Mouse (Mus musculus) intestine, postnatal 0 days (tissue): ENCODE data around the gene Sgf29. TPM values are rescaled to one million over a fixed set of nuclear protein-coding genes. Genes with fewer than 3 reads are reported as not detected.

Experiments used
- ATAC-seq: fragments of 200-750 bp; cut with Nextera tagmentation; 2 replicates; pipeline ENCODE4 v1.8.0; 2017; ENCODE audit warnings: mild to moderate bottlenecking, moderate TSS enrichment, moderate library complexity
- H3K27ac ChIP-seq: fragments of 300-500 bp; sonication (generic); 2 replicates; pipeline ENCODE4 v1.5.1; 2014; ENCODE audit warnings: mild to moderate bottlenecking, low read depth, low read length, moderate library complexity
- H3K27me3 ChIP-seq: fragments of 300-500 bp; sonication (generic); replicated peaks from 2 replicates; pipeline ENCODE4 v1.6.1; 2014; ENCODE audit warnings: low read length, mixed read lengths; ENCODE audit not compliant: control insufficient read depth, insufficient read depth
- H3K36me3 ChIP-seq: fragments of 300-500 bp; sonication (generic); 2 replicates; pipeline ENCODE4 v1.6.1; 2014; ENCODE audit warnings: mild to moderate bottlenecking, moderate library complexity; ENCODE audit not compliant: control insufficient read depth, insufficient read depth
- H3K4me1 ChIP-seq: fragments of 300-500 bp; sonication (generic); replicated peaks from 2 replicates; pipeline ENCODE4 v1.6.1; 2014; ENCODE audit warnings: antibody characterized with exemption, low read length, mixed read lengths; ENCODE audit not compliant: control insufficient read depth, insufficient read depth
- H3K4me2 ChIP-seq: fragments of 300-500 bp; sonication (generic); replicated peaks from 2 replicates; pipeline ENCODE4 v1.6.1; 2014; ENCODE audit warnings: low read depth, mild to moderate bottlenecking, moderate library complexity
- H3K4me3 ChIP-seq: fragments of 300-500 bp; sonication (generic); 2 replicates; pipeline ENCODE4 v1.5.1; 2014; ENCODE audit warnings: low read depth, low read length
- H3K9ac ChIP-seq: fragments of 300-500 bp; sonication (generic); 2 replicates; pipeline ENCODE4 v1.6.1; 2014; ENCODE audit warnings: mild to moderate bottlenecking, low read depth, low read length
- H3K9me3 ChIP-seq: fragments of 300-500 bp; sonication (generic); 2 replicates; pipeline ENCODE4 v1.6.1; 2016; ENCODE audit warnings: mixed run types; ENCODE audit not compliant: control insufficient read depth
- CTCF ChIP-seq: sonication (generic); IDR thresholded peaks from 2 replicates; pipeline ENCODE4 v1.5.1; 2016; ENCODE audit warnings: low read depth, mild to moderate bottlenecking, control low read depth, antibody characterized with exemption, moderate library complexity
- WGBS: fragments of 180-500 bp; shearing (Covaris S2); extraction: QIAGEN DNeasy Blood & Tissue Kit; methylation state at CpG from one replicate; pipeline ENCODE4 v1.1.7; 2014; 5-methylcytosine and 5-hydroxymethylcytosine counted together
- polyA plus RNA-seq: library from polyadenylated mRNA; unstranded; fragments of >200 nt; fragmentation: Nextera tagmentation; extraction: Ambion mirVana; gene quantifications from 2 replicates; pipeline ENCODE4 v1.2.1, GENCODE M21; 2015

Sgf29 gene
- polyA plus RNA-seq, 1 experiment from 2014 or later, result 21.7 TPM

DNA sequence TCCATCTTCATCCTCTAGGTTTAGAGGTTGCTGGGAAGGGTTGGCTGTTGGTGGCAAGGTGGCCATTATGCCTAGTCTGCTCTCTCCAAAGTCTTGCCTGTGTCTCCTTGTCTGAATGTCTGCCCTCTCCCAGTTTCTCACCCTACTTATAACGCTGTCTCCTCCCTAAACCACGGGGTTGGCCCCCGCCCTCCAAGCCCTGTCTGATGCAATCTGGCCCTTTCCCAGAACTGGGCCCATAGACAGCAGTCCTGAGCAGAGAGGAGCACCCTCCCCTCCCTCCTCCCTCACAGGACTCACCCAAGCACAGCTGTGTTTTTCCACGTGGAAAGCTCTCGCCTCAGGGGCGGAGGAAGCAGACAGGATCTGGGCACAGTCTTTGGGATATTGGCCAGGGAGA, 23.7 kb upstream of the Sgf29 start:
- H3K27ac ChIP-seq, result no peak overlapping the region
- no peaks in the 10 kb centered on the region for H3K9me3 ChIP-seq
- H3K9ac ChIP-seq, result no peak overlapping the region
- H3K36me3 ChIP-seq, result no peaks in the 10 kb centered on the region
- 22% methylated on average over 6 of the region's 6 CpGs for WGBS
- peak overlapping the region; percentile 32 for H3K4me2 ChIP-seq
- ATAC-seq, result peak; percentile 55
- H3K4me1 ChIP-seq, result no peaks in the 10 kb centered on the region; the same call in 1 of the 2 replicates
- no peak for TF ChIP-seq CTCF
- H3K4me3 ChIP-seq, result no peak overlapping the region
- no peaks in the 10 kb centered on the region for H3K27me3 ChIP-seq

DNA sequence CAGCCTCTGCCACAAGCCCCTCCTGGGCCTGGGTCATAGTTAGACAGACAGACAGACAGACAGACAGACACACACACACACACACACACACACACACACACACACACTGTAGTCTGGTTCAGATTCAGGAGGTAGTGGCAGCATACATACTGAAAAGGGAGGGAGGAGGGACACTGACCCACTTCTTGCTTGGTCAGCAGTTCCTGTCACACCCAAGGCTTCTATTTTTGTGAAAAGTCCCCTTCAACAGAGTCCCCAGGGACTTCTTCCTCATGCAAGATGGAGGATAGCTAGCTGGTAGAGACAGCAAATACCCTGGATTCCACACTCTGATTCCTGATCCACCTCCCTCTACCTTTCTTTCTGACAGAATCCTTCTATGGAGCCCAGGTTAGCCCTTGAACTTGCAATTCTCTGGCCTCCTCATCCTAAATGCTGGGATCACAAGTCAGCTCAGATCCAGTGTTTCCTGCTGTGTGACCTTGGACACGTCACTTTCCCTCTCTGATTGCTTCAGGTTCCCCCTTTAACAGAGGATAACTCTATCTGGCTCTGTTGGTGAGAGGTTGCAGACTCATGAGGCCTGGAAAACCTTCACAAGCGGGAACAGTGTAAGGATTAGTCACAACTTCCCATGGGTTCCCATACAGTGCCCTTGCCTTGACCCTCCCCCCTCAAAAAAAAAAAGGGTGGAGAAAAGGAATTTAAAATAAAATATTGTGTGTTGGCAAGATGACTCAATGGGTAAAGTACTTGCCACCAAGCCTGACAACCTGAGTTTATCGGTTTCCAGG, 23.1 kb upstream of the Sgf29 start:
- no peak overlapping the region for H3K4me3 ChIP-seq
- no peaks in the 10 kb centered on the region for H3K9me3 ChIP-seq
- no peak overlapping the region for H3K27ac ChIP-seq
- TF ChIP-seq CTCF, result no peak
- ATAC-seq, result no peak
- no peaks in the 10 kb centered on the region for H3K36me3 ChIP-seq
- 79% methylated on average over 3 of the region's 3 CpGs for WGBS
- no peak overlapping the region for H3K9ac ChIP-seq
- H3K27me3 ChIP-seq, result no peaks in the 10 kb centered on the region
- no peak overlapping the region for H3K4me2 ChIP-seq
- H3K4me1 ChIP-seq, result no peaks in the 10 kb centered on the region; the same call in 1 of the 2 replicates

DNA sequence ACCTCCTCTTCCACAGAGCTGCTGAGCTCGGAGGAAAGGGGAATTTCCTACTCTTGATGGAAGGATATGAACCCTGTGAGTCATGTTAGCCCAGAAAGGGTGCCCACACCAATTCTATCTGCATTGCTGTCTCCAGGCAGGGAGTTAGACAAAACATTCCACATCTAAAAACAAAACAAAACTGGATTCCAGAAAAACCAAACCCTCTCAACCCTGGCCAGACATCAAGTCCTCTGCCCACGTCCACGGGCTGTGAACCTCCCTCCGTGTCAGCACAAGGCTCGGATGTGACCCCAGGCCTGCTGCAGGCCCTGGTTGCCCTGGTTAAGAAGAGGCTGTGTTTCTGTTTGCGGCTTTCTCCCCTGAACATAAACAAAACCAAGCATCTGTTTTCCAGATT, 21.0 kb upstream of the Sgf29 start:
- H3K4me3 ChIP-seq, result no peak overlapping the region
- no peaks in the 10 kb centered on the region for H3K36me3 ChIP-seq
- no peaks in the 10 kb centered on the region for H3K27me3 ChIP-seq
- WGBS, result 56% methylated on average over 6 of the region's 6 CpGs
- no peak overlapping the region for H3K4me2 ChIP-seq
- no peaks in the 10 kb centered on the region; the same call in 1 of the 2 replicates for H3K4me1 ChIP-seq
- peak overlapping the region; percentile 50 for H3K27ac ChIP-seq
- no peak for ATAC-seq
- no peak overlapping the region for H3K9ac ChIP-seq
- no peaks in the 10 kb centered on the region for H3K9me3 ChIP-seq
- TF ChIP-seq CTCF, result no peak

DNA sequence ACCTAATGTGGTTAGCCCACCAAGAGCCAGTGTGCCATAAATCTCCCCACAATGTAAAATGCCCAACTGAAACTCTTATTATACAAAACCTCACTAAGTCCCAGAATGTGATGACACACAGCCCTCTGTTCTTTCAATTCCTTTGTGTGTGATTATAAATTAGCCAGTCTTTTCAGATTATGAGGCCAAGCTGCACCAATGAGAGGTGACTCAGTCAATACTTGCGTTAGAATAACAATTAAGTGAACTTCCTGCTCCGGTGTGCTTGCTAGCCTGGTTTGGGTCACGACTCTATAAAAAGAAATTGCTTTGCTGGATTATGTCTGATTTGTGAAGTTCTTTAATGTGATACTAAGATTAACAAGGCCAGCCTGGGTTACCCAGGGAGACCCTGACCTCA, 19.2 kb upstream of the Sgf29 start:
- 19% methylated on average over 3 of the region's 3 CpGs for WGBS
- H3K27ac ChIP-seq, result peak overlapping the region; percentile 31; the same call in 1 of the 2 replicates
- no peak for TF ChIP-seq CTCF
- ATAC-seq, result peak; percentile 65
- no peak overlapping the region for H3K9ac ChIP-seq
- no peaks in the 10 kb centered on the region; the same call in 1 of the 2 replicates for H3K4me1 ChIP-seq
- no peaks in the 10 kb centered on the region for H3K36me3 ChIP-seq
- H3K4me2 ChIP-seq, result no peak overlapping the region
- no peak overlapping the region for H3K4me3 ChIP-seq
- no peaks in the 10 kb centered on the region for H3K9me3 ChIP-seq
- H3K27me3 ChIP-seq, result no peaks in the 10 kb centered on the region

DNA sequence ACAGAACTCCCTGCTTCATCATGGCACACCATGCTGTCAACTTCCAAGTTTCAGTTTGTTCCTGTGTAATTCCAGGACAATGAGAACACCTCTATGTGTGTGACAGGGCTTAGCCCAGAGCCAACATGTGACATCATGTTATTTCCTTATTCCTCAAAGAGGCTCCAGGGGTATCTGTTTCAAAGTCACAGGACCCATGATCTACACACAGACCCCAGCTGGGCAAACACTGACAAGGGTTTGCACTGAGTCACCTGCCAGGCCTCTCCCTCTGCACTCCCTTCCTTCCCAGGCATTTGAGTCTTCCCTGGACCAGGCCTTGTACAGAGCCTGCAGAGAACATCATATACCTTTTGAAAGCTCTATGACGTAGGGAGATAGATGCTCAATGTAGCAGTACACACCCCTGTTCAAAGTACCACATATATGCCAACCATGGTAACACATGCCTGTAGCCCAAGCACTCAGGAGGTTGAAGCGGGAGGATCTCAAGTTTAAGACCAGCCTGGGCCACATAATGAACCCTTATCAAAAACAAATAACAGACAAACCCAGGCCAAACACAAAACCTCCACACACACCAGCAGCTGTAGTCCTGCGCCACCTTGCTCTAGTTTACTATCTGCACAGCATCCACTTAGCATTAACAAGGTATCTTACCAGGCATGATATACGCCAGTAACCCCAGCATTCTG, 18.1 kb upstream of the Sgf29 start, which contains the start of gene Nupr1:
TSS of gene Nupr1 (minus strand) at position 38 of the 695 bp plus-strand sequence.
- Histone ChIP-seq H3K36me3 (no peaks in the 10 kb centered on the region), H3K9ac (no peak within 1 kb of the TSS), H3K4me1 (no peaks in the 10 kb centered on the region; the same call in 1 of the 2 replicates), H3K4me3 (no peak within 1 kb of the TSS), H3K9me3 (no peaks in the 10 kb centered on the region), H3K4me2 (no peak within 1 kb of the TSS), H3K27ac (peak within 1 kb of the TSS; percentile 31; the same call in 1 of the 2 replicates), H3K27me3 (no peaks in the 10 kb centered on the region)
- ATAC-seq, result peak; percentile 77
- 68% methylated on average over 4 of the region's 4 CpGs for WGBS
- peak; percentile 12; the same call in 1 of the 2 replicates for TF ChIP-seq CTCF

DNA sequence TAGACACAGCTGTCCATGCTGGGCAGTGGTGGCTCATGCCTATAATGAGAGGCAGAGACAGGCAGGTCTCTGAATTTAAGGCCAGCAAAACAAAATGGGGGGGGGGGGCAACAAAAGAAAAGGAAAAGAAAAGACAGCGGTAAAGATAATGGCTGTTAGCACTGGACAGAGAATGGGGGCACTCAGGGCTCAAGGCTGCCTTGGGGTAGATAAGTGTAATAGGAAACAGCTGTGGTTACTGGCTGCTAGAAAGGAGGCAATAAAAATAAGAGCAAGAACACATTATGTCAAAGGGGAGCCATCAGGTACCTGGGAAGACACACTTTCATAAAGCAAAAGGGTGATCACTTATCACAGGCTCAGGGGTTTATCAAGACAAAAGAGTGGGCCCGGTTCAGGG, 16.6 kb upstream of the Sgf29 start:
- no peaks in the 10 kb centered on the region for H3K36me3 ChIP-seq
- 0 out of 2 replicates have a peak, but pooled peaks cover 2% of the 10 kb centered on the region for H3K4me1 ChIP-seq
- 65% methylated on average over 2 of the region's 2 CpGs for WGBS
- TF ChIP-seq CTCF, result no peak
- ATAC-seq, result no peak
- H3K27ac ChIP-seq, result no peak overlapping the region
- no peaks in the 10 kb centered on the region for H3K27me3 ChIP-seq
- no peaks in the 10 kb centered on the region for H3K9me3 ChIP-seq
- no peak overlapping the region for H3K4me2 ChIP-seq
- H3K9ac ChIP-seq, result no peak overlapping the region
- no peak overlapping the region for H3K4me3 ChIP-seq
